Mouse (Mus musculus) heart, embryonic 14.5 days (tissue): ENCODE data around the gene Lhfpl2. TPM values are rescaled to one million over a fixed set of nuclear protein-coding genes. Genes with fewer than 3 reads are reported as not detected.
A peak's percentile ranks its signal among the peaks of the same experiment; 100 is the strongest.

Experiments used
- ATAC-seq: fragments of 200-750 bp; cut with Nextera tagmentation; 2 replicates; pipeline ENCODE4 v1.8.0; 2017; ENCODE audit warnings: low read depth, moderate TSS enrichment; ENCODE audit not compliant: insufficient number of reproducible peaks, insufficient read depth, low FRiP score
- H3K27ac ChIP-seq, 2 experiments: fragments of 200-500 bp in 1 of 2; fragments of 300-500 bp in 1 of 2; sonication (generic) in 1 of 2; replicated peaks in 1 of 2; 2 replicates each; pipeline ENCODE4 v1.5.1; 2012 to 2014; ENCODE audit warnings: low read depth in 2 of 2, low read length in 2 of 2, control low read depth in 1 of 2, mild to moderate bottlenecking in 1 of 2, mixed read lengths in 1 of 2; ENCODE audit not compliant: control insufficient read depth in 1 of 2, insufficient read depth in 1 of 2
- H3K27me3 ChIP-seq: fragments of 300-500 bp; sonication (generic); 2 replicates; pipeline ENCODE4 v1.6.1; 2014; ENCODE audit warnings: mild to moderate bottlenecking, low read length, control low read depth; ENCODE audit not compliant: control insufficient read depth, insufficient read depth
- H3K36me3 ChIP-seq: fragments of 300-500 bp; sonication (generic); 2 replicates; pipeline ENCODE4 v1.6.1; 2014; ENCODE audit warnings: mild to moderate bottlenecking, control low read depth, low read length, mixed read lengths; ENCODE audit not compliant: control insufficient read depth, insufficient read depth
- H3K4me1 ChIP-seq, 2 experiments: fragments of 200-500 bp in 1 of 2; fragments of 300-500 bp in 1 of 2; sonication (generic) in 1 of 2; 2 replicates each; pipeline ENCODE4 v1.6.1; 2012 to 2014; ENCODE audit warnings: low read length in 2 of 2, control low read depth in 1 of 2, mixed read lengths in 1 of 2; ENCODE audit not compliant: control insufficient read depth in 2 of 2, insufficient read depth in 2 of 2
- H3K4me2 ChIP-seq: fragments of 300-500 bp; sonication (generic); 2 replicates; pipeline ENCODE4 v1.6.1; 2014; ENCODE audit warnings: mild to moderate bottlenecking, low read length
- H3K4me3 ChIP-seq, 2 experiments: fragments of 200-500 bp in 1 of 2; fragments of 300-500 bp in 1 of 2; sonication (generic) in 1 of 2; 2 replicates each; pipeline ENCODE4 v1.5.1; 2012 to 2014; ENCODE audit warnings: low read length in 2 of 2, mild to moderate bottlenecking in 2 of 2, control low read depth in 1 of 2, low read depth in 1 of 2, moderate library complexity in 1 of 2; ENCODE audit not compliant: control insufficient read depth in 1 of 2, insufficient read depth in 1 of 2
- H3K9ac ChIP-seq: fragments of 300-500 bp; sonication (generic); 2 replicates; pipeline ENCODE4 v1.6.1; 2014; ENCODE audit warnings: mild to moderate bottlenecking, low read length
- H3K9me3 ChIP-seq: fragments of 300-500 bp; sonication (generic); 2 replicates; pipeline ENCODE4 v1.6.1; 2016; ENCODE audit warnings: low read length, control low read depth; ENCODE audit not compliant: control insufficient read depth
- whole genome bisulfite sequencing: fragments of 180-500 bp; shearing (Covaris S2); extraction: QIAGEN DNeasy Blood & Tissue Kit; methylation state at CpG from one replicate; pipeline ENCODE4 v1.1.7; 2014; 5-methylcytosine and 5-hydroxymethylcytosine counted together
- polyA plus RNA-seq: library from polyadenylated mRNA; unstranded; fragments of >200 nt; fragmentation: Nextera tagmentation; extraction: Ambion mirVana; gene quantifications from 2 replicates; pipeline ENCODE4 v1.2.1, GENCODE M21; 2014

Lhfpl2 gene
- polyA plus RNA-seq, 1 experiment from 2014 or later = 21.8 TPM

DNA sequence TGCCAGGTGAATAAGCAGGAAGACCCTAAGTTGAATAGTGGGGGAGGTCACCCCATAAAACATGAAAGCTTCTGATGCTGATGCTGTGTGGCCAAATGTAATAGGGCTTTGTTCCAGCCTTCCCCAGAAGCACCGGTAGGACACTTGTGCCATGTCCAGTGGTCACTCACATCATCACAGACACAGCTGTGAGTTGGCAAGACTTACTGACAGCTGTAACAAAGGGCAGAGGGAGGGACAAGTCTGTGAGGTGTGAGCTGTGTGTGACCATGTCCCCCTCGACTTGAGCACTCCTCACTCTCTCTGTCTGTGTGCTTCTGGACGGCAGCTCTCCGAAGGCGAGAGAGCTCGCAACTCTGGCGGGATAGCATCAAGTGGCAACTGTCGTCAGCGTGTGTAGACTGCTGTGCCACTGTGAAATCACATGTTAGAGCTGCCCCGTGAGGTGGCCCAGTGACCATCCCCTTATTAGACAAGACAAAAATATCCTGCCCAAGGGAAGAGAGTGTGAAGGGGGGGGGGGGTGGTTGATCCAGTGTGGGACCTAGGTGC, 43.5 kb downstream of the Lhfpl2 start:
- Histone ChIP-seq H3K27me3 (no peaks in the 10 kb centered on the region), H3K4me3 (no peak overlapping the region), H3K36me3 (no peaks in the 10 kb centered on the region), H3K9me3 (no peaks in the 10 kb centered on the region), H3K27ac (no peak overlapping the region), H3K4me1 (peaks cover 28 to 46% of the 10 kb centered on the region in 2 experiments), H3K9ac (no peak overlapping the region), H3K4me2 (0 out of 2 replicates have a peak overlapping the region, but pooled peaks have one; percentile 20)
- peak; percentile 54 for ATAC-seq
- WGBS = 43% methylated on average over 10 of the region's 10 CpGs

DNA sequence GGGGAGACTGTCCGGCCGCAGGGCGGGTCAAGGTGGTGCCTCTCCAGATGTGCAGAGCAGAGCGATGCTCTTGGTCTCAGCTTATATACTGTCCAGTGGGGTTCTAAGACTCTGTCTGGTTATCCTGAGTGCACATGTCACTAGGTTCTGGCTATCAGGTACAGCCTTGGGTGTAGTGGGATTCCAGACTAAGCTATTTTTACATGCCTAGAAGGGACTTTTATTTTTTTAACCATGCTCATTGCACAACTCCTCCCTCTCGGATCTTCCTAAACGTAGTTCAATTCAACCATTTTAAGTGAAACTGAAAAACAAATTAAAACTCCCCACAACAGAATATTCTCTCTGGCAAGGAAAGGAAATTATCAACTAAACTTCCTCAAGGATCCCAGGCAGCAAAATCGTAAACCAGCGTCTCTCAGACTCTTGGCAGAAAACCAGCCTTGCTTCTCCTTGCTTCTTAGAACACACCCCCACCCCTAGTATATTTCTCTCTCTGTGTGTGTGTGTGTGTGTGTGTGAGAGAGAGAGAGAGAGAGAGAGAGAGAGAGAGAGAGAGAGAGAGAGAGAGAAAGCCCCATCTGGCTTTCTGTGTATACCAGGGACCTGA, 47.4 kb downstream of the Lhfpl2 start:
- Histone ChIP-seq H3K9ac (no peak overlapping the region), H3K27me3 (no peaks in the 10 kb centered on the region), H3K9me3 (no peaks in the 10 kb centered on the region), H3K4me3 (no peak overlapping the region), H3K4me1 (peaks cover 24 to 39% of the 10 kb centered on the region in 2 experiments), H3K4me2 (peak overlapping the region; percentile 5; the same call in 1 of the 2 replicates), H3K27ac (peak overlapping the region; percentile 28 to 54; a peak in 1 of 4 replicates), H3K36me3 (no peaks in the 10 kb centered on the region)
- 0 out of 2 replicates have a peak, but pooled peaks have one; percentile 31 for ATAC-seq
- WGBS = 52% methylated on average over 8 of the region's 8 CpGs

DNA sequence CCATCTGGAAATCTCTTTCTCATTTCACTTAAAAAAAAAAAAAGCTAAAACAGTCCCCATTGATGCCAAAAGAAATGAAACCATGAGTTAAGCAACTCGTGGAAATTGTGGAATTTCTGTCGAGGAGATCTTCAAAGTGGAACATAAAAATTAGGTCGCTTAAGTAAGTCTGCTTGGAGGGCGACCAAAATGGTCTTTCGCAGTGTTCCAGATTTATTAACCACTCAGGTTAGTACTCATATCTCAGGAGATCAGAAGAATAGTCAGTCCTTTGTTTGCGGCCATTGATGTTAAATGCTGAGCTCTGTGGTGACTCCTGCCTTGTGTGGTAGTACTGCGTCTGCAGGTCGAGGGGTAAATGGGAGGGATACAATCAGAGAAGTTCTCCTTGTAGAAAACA, 48.8 kb downstream of the Lhfpl2 start:
- no peaks in the 10 kb centered on the region for H3K9me3 ChIP-seq
- no peak overlapping the region for H3K4me2 ChIP-seq
- peaks cover 19 to 32% of the 10 kb centered on the region in 2 experiments for H3K4me1 ChIP-seq
- WGBS = 86% methylated on average over 8 of the region's 8 CpGs
- no peak for ATAC-seq
- H3K27me3 ChIP-seq = no peaks in the 10 kb centered on the region
- H3K4me3 ChIP-seq = no peak overlapping the region
- H3K27ac ChIP-seq = 0 out of 4 replicates have a peak overlapping the region, but pooled peaks of 1 of the 2 experiments have one; percentile 25
- H3K36me3 ChIP-seq = no peaks in the 10 kb centered on the region
- H3K9ac ChIP-seq = no peak overlapping the region

- no peak overlapping the region for H3K9ac ChIP-seq
- no peaks in the 10 kb centered on the region for H3K27me3 ChIP-seq
- peaks cover 15 to 26% of the 10 kb centered on the region in 2 experiments for H3K4me1 ChIP-seq
- no peak overlapping the region for H3K4me2 ChIP-seq
- no peak overlapping the region for H3K27ac ChIP-seq
- H3K9me3 ChIP-seq = no peaks in the 10 kb centered on the region
- 90% methylated on average over 7 of the region's 7 CpGs for WGBS
- no peak for ATAC-seq
- H3K36me3 ChIP-seq = no peaks in the 10 kb centered on the region
- H3K4me3 ChIP-seq = no peak overlapping the region
Measured at GRCm38 (mm10) chr13:94106983-94107382, 49.4 kb downstream of the Lhfpl2 start.

DNA sequence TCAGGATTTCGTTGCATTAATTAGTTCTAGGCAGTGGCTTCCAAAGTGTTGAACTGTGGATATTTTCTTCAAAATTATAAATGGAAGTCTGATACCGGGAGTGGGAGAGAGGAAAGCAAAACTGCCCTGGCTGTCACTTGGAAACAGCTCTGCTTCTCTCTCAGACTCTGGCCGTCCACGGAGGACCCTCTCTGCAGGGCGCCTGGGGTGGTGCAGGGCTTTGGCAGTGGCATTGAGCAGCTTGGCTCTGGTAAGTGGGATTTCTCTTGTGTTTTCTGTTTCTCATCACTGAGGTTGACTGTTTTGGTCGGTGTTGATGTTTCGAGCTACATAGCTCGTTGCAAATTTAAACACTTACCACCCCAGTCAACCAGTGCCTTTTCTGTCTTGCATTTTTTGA, 53.0 kb downstream of the Lhfpl2 start:
- ATAC-seq = no peak
- Histone ChIP-seq H3K36me3 (no peaks in the 10 kb centered on the region), H3K9ac (no peak overlapping the region), H3K4me3 (no peak overlapping the region), H3K9me3 (no peaks in the 10 kb centered on the region), H3K4me2 (no peak overlapping the region), H3K27me3 (no peaks in the 10 kb centered on the region), H3K4me1 (peaks cover 6 to 10% of the 10 kb centered on the region in 2 experiments), H3K27ac (no peak overlapping the region)
- 77% methylated on average over 8 of the region's 8 CpGs for WGBS

GRCm38 (mm10) chr13:94115476-94115875, 57.9 kb downstream of the Lhfpl2 start:
- Histone ChIP-seq H3K4me1 (peaks cover 7 to 18% of the 10 kb centered on the region in 2 experiments), H3K36me3 (no peaks in the 10 kb centered on the region), H3K27me3 (no peaks in the 10 kb centered on the region), H3K9me3 (peaks cover 11% of the 10 kb centered on the region; the same call in 1 of the 2 replicates), H3K9ac (no peak overlapping the region), H3K4me2 (no peak overlapping the region), H3K27ac (no peak overlapping the region), H3K4me3 (no peak overlapping the region)
- 32% methylated on average over 4 of the region's 4 CpGs for WGBS
- no peak for ATAC-seq

DNA sequence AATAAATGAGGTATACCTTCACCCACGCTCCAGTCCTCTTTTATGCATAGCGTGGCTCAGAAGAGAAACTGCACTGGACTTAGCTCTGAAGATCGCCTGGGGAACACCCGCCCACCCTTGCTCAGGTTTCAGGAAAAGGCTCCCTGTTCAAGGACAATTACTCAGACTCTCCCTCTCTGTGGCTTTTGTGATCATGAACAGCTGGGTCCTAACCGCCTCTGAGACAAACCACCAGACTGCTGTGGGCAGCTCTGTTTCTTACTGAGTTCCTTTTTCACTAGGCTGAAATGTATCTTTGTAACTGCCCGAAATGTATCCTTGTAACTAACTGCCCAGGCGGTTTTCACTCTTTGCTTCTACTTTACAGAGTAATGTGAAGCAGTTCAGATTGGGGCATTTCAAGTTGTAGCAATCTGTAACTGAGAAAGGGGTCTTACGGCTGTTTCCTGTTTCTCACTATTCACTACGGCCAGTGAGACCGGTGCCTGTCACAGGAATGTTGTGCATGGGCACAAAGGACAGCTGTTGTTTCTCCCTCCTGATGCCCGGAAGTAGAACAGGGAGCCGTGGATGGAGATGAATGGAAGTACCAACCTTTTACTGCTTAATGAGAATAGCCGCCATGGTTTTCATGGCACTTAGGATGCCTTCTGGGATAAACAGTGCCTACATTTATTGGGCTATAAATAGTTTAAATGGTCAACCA, 59.3 kb downstream of the Lhfpl2 start:
- no peak for ATAC-seq
- Histone ChIP-seq H3K9ac (no peak overlapping the region), H3K4me2 (no peak overlapping the region), H3K4me1 (peaks cover 7 to 18% of the 10 kb centered on the region in 2 experiments), H3K36me3 (peaks cover 10% of the 10 kb centered on the region), H3K27ac (peak overlapping the region in 1 of 2 experiments; percentile 57; a peak in 2 of 4 replicates), H3K27me3 (no peaks in the 10 kb centered on the region), H3K4me3 (no peak overlapping the region), H3K9me3 (peaks cover 11% of the 10 kb centered on the region; the same call in 1 of the 2 replicates)
- WGBS = 67% methylated on average over 13 of the region's 13 CpGs
